Mouse (Mus musculus) heart, postnatal 36 days (tissue): Measurements from ENCODE around the gene Poll. TPM values are rescaled to one million over a fixed set of nuclear protein-coding genes. Genes with fewer than 3 reads are reported as not detected.

Source experiments
- DNase-seq, 2 experiments: peaks; one replicate each; pipeline ENCODE4 v3.0.0; 2021 to 2022
- intact Hi-C: fragments of 180-260 bp; cut with DNase I; formaldehyde crosslinking; loops from one replicate; pipeline ENCODE4 v1.15.1; 2025
- total RNA-seq, 2 experiments: library from RNA; stranded (reverse); gene quantifications; 2 replicates each; pipeline ENCODE4 v1.2.3; 2021

Poll gene
- total RNA-seq, result 10 to 100 TPM in 1 of 2 experiments, 1 to 10 TPM in 1; 9.8 to 11.4 TPM

DNA sequence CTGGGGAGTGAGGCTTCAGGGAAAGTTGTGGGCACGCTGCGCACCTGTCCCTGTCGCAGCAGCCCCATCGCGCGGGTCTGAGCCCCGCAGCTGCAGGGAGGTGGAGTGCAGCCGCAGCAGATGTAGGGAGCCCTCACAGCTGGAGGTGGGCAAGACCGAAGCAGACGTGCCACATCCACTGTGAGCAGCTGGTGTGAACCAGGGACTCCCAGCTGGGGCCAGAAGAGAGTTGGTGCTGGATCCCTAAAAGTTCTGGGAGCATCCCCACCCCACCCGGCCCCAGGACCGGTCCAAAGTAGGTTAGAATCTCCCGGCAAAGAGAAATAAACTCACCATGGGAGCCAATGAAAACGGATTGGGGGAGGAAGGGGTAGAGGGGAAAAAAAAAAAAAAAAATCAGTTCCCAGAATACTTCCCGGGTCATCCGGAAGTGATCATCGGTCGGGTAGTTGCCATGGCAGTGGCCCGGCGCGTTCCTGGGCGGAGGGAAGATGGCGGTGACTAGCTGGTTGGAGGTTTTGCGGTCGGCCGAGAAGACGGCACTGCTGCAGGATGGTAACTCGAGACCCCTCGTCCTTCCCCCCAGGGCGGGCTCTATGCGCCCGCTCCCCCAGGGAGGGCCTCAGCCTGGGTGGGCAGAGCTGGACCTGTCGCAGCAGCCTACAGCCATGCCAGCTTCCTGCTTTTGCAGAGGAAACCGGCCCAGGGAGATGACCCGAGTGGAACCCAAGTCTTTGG is at the start of gene Poll, which contains the start of gene Gm17018:
Poll (minus strand) TSS at position 379 of the 738 bp plus-strand sequence.
Gm17018 (plus strand) TSS at position 463 of the 738 bp plus-strand sequence.
- DNase-seq, result peak; percentile 83 to 87
- intact Hi-C loops, result no loop called here

DNA sequence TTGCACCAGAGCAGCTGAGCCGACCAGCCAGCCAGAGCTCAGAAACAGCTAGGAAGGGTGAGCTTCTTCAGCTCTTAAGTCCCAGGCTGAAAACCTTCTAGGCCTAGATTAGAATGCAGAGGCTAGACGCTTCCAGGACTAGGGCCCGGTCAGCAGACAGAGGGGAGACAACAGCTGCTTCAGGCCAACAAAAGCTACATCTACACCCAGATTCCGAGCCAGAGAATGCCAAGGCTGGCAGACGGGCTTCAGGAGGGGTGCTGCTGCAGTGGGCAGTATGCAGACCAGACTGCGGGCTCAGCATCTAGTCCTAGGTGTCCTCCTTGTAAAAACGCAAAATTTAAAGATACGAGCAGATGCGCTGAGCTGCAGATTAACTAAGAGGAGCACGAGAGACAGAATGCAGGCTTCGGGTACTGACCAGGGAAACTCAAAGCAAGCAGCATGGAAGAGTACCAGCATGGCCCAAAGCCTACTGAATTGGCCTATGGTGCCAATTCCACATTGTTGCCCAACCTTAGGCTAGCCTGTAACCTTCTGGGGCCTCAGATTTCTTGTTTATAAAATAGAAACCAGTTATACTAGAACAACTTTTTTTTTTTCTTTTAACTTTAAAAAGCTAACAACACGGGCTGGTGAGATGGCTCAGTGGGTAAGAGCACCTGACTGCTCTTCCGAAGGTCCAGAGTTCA is 48.5 kb upstream of the Poll start:
- DNase-seq, result no peak
- intact Hi-C loops, result no loop called here

DNA sequence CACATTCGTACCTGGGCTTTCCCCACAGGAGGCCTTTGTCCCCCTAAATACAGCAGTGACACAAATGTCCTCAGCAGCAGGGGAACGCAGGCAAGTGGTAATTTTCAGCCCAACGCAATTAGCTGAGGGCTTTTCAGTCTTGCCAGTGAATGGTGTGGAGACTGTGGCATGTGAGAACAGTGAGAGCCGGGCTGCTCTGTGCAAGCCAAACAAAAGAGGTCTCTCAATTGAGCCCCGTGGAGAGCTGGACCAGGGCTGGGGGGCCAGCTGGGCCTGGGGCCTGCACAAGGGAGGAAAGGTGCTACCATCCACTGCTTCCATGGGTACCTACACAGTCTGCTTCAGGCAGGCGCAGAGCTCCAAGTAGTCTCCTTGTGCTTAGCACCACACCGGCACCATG is 47.1 kb upstream of the Poll start:
- intact Hi-C loops, result no loop called here
- DNase-seq, result no peak

- intact Hi-C loops, result no loop called here
- DNase-seq, result no peak
These were observed 46.4 kb upstream of the Poll start for GRCm38 (mm10) chr19:45606701-45607100.

- intact Hi-C loops, result no loop called here
- no peak for DNase-seq
These were observed 42.3 kb upstream of the Poll start for GRCm38 (mm10) chr19:45602606-45603005.

- no peak for DNase-seq
- intact Hi-C loops, result no loop called here
These were observed 36.8 kb upstream of the Poll start for GRCm38 (mm10) chr19:45597106-45597505.

DNA sequence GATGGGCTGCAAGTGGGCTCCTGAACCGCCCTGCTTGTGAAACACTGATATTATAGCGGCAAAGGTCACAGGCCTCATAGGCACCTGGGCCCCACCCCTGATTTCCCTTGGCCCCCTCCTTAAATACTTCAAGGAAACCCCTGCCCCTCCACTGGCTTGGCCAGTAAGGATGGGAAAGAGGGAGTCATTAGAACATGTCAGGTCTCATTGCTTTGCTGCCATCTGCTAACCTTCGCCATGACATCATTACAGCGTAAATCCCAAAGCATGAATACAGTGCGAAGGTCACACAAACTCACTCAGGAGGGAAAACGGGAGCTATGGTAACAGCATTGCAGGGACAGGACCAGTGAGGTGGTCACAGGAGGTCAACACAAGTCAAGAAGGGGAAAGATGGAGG is 36.1 kb upstream of the Poll start:
- intact Hi-C loops, result no loop called here
- no peak for DNase-seq

DNA sequence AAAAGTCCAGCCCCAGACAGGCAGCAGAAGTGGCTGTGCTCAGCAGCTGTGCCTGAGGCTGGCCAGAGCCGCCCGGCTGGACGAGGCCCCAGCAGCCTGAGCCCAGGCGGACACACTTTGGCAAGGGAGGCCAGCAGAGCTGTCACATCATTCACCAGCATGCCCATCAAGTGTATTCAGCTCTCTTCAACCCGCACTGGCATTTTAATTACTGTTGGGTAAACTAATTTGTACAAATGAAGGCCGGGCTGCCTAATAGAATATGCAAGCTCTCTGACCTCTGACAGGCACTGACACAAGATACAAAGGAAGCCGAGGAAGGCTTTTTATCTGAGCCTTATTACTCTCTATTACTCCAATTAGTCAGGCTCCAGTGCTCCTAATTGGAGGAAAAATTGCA is 35.7 kb upstream of the Poll start:
- DNase-seq, result peak; percentile 28 to 29
- intact Hi-C loops, result no loop called here

GRCm38 (mm10) chr19:45595481-45595880 is 35.1 kb upstream of the Poll start:
- intact Hi-C loops, result no loop called here
- no peak for DNase-seq

- intact Hi-C loops, result no loop called here
- DNase-seq, result no peak
These were observed 33.7 kb upstream of the Poll start for GRCm38 (mm10) chr19:45594079-45594478.

GRCm38 (mm10) chr19:45592916-45593315 is 32.6 kb upstream of the Poll start:
- intact Hi-C loops, result no loop called here
- DNase-seq, result no peak

DNA sequence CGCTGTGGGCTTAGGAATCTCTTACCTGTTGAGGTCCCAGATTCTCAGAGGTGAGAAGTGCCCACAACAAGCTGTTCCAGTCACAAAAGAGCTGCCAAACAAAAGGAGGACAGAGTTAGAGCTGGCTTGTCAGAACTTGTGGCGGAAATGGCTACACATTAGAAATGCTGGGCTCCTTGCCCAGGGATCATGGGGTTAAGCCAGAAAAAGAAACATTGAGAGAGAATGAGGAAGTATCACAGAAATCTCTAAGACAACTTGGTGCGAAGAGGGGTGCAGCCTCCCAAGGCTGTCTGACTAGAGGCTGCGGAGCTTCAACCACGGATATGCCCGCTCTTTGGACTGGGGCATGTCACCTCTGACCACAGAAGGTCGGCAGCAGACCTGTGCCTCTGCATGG is 31.4 kb upstream of the Poll start:
- DNase-seq, result peak; percentile 72 to 75
- intact Hi-C loops, result no loop called here

DNA sequence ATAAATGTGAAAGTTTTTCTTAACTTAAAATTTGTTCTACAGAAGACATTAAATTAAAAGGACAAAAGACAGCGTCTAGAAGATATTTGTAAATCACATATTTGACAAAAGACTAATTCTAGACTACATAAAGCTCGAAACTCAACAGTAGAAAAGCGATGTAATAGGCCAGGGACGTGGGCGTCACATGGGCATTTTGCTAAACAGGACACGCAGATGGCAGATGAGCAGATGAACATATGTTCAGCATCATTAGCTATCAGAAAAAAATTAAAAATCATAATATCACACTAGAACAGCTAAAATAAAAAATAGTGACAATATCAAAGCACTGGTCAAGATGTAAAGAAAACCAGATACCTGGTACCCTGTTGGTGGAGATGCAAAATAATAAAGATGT is 29.4 kb upstream of the Poll start:
- intact Hi-C loops, result no loop called here

DNA sequence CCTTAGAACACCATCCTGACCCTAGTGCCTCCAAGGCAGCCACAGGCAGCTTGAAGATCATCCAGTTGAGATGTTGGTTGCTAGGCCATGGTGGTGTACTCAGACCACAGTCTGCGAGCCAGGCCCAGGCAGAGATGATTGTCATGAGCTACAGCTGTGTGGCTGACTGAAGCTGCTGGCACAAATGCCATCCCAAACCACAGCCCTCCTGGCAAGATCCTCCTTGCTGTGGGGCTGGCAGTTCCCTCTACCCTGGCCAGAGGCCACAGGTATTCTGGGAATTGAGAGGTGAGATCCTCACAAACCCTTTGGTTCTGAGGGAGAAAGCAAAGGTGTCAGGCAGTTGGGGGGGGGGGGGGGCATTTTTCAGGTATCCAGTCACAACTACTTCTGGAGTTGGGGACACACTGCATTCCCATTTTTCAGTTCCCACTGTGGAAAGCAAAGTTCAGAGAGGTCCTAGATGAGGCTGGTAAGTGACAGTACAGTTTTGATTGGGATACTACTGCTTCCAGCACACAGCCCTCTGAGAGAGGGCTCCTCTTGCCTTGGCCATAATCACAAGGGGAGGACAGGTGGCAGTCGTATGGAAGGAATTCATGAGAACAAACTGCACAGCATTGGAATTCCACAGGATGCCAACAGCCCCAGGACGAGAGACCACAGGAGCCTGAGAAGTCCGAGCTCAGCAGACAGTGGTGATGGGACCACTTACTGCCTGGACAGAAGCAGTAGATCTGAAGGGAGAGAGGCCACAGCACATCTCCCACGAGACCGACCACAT is 27.4 kb upstream of the Poll start:
- DNase-seq, result peak; percentile 31 to 44
- intact Hi-C loops, result no loop called here

More for the DNA sequence above, 29.4 kb upstream of the Poll start:
- no peak for DNase-seq

DNA sequence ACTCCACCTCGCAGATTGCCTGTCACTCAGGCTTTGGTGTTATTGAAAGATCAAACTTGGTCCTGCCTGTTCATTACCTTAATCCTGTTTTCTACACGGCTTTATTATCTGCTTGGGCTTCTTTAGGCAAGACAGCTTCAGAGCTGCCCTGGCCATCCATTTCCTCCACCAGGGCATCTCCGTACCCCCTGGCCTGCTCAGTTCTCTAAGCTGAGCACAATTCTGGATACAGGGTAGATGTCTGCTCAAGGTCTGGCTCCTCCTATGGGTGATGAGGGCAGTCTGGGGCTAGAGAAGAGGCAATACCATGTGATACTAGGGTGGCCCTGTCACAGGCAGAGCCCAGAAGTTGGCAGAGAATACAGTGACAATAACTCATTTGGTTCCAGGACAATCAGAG is 26.5 kb upstream of the Poll start:
- no peak for DNase-seq
- intact Hi-C loops, result no loop called here

GRCm38 (mm10) chr19:45584856-45585620 is 24.7 kb upstream of the Poll start:
- no peak for DNase-seq
- intact Hi-C loops, result no loop called here

DNA sequence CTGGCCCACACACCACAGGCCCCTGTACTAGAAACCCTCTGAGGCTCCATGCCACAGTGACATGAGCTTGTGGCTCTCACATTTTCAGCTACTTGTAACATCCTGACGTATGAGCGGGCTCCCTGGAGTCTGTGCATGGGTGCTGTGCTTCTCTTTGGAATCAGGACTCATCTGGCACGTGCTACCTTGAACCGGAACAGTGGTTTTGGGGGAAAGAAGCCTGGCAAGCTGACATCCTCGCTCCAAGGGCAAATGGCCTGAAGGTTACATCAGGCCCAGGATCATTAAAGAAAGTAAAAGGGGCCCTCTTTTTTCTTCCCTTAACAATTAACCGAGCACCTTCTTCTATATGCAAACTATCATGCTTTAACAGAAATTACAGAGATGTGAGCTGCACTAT is 22.8 kb upstream of the Poll start:
- no peak for DNase-seq
- intact Hi-C loops, result no loop called here

DNA sequence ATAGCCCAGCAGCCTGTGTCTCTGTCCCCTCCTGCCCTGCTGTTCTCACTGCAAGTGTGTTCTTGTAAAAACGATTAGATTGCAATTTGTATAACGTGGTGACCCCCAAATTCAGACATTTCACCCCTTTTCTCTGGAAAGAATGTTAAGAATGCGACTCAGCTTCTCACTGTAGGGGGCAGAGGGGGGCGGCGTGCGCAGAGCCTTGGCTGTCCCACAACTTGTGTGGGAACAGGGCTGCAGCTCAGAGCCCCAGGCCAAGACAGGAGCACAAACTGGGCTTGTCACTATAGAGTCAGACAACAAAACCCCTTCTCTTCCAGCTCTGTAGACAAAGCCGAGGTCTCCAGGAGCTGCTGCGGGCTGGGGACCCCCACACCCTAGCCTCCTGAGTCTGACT is 21.8 kb upstream of the Poll start:
- no peak for DNase-seq
- intact Hi-C loops, result no loop called here

DNA sequence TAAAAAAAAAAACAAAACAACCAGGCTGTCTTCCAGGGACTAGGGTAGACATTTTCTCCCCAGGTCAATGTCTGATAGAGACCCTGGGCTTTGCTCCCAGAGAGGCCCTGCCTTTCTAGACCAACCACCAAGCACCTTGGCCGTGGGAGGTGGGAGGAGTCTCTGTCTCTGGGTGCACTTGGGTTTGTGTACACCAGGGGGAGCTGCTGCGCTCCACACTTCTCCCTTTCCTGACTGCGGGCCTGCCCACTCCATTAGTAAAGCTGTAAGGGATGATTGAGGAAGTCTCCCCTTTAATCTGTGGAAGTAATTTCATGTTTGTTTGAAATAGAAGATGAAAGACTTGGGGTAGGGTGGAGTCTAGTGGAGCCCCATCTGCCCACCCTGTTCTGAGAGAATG is 20.9 kb upstream of the Poll start:
- peak in 1 of 2 experiments; percentile 55 for DNase-seq

GRCm38 (mm10) chr19:45580235-45580634 is 19.9 kb upstream of the Poll start:
- DNase-seq, result no peak

More for the DNA sequence above, 20.9 kb upstream of the Poll start:
- intact Hi-C loops, result no loop called here

GRCm38 (mm10) chr19:45579416-45579815 is 19.1 kb upstream of the Poll start:
- no peak for DNase-seq
- intact Hi-C loops, result no loop called here

More at GRCm38 (mm10) chr19:45580235-45580634, 19.9 kb upstream of the Poll start:
- intact Hi-C loops, result no loop called here
